Mouse (Mus musculus): ENCODE results near the gene Erp29. TPM values are rescaled to one million over a fixed set of nuclear protein-coding genes. Genes with fewer than 3 reads are reported as not detected.

Erp29 gene
- polyA plus RNA-seq, 1 experiment from 2014 or later = 147 TPM

DNA sequence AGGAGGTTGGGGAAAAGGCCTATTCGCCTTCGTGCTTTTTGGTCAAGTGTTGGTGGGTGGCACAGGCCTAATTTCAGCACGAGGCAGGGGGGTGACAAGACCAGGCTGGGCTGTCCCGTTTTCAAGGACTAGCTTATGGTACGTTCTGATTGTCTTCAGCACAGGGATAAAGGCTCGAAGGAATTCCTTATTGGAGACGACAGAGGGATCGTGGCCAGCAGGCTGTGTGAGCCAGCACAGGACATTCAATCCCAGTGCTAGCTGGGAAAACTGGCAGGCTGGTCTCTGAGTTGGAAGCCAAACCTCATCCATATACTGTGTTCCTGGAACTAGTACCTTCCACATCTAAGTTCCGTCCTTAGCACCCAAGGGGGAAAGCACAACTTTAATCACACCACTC lies 600 bp upstream of the Erp29 start:
- peak; percentile 24 for ATAC-seq (ENCODE audit: low read depth)
- no peaks in the 10 kb centered on the region for H3K9me3 ChIP-seq (ENCODE audit: control insufficient read depth, low read length)
- peak overlapping the region; percentile 98 for H3K9ac ChIP-seq (ENCODE audit: low read length)
- peak overlapping the region; percentile 96 for H3K4me3 ChIP-seq (ENCODE audit: low read length)
- peaks cover 8% of the 10 kb centered on the region for H3K36me3 ChIP-seq (ENCODE audit: control insufficient read depth, insufficient read depth, low read length)
- no peaks in the 10 kb centered on the region for H3K27me3 ChIP-seq (ENCODE audit: control insufficient read depth, insufficient read depth, low read depth, low read length)
- peak overlapping the region; percentile 82 for H3K4me2 ChIP-seq (ENCODE audit: low read depth, low read length)
- 6% methylated on average over 9 of the region's 9 CpGs for WGBS
- peaks cover 23% of the 10 kb centered on the region for H3K4me1 ChIP-seq (replicated peaks; ENCODE audit: control insufficient read depth, insufficient read depth, low read length)
- peak overlapping the region; percentile 98 for H3K27ac ChIP-seq (ENCODE audit: low read length)

GRCm38 (mm10) chr5:121451644-121452025 lies 671 bp downstream of the Erp29 start, which contains the start of gene Tmem116:
Gene Tmem116 (plus strand): TSS chr5:121451893.
- under 1% methylated on average over 17 of the region's 17 CpGs for WGBS
- peak within 1 kb of the TSS; percentile 98 for H3K27ac ChIP-seq (ENCODE audit: low read length)
- peaks cover 23% of the 10 kb centered on the region for H3K4me1 ChIP-seq (replicated peaks; ENCODE audit: control insufficient read depth, insufficient read depth, low read length)
- peak within 1 kb of the TSS; percentile 98 for H3K9ac ChIP-seq (ENCODE audit: low read length)
- ATAC-seq (ENCODE audit: low read depth) = peak; percentile 20; the same call in 1 of the 2 replicates
- H3K4me2 ChIP-seq (ENCODE audit: low read depth, low read length) = peak within 1 kb of the TSS; percentile 92
- peak within 1 kb of the TSS; percentile 96 for H3K4me3 ChIP-seq (ENCODE audit: low read length)
- H3K9me3 ChIP-seq (ENCODE audit: control insufficient read depth, low read length) = no peaks in the 10 kb centered on the region
- no peaks in the 10 kb centered on the region for H3K27me3 ChIP-seq (ENCODE audit: control insufficient read depth, insufficient read depth, low read depth, low read length)
- peaks cover 11% of the 10 kb centered on the region for H3K36me3 ChIP-seq (ENCODE audit: control insufficient read depth, insufficient read depth, low read length)

DNA sequence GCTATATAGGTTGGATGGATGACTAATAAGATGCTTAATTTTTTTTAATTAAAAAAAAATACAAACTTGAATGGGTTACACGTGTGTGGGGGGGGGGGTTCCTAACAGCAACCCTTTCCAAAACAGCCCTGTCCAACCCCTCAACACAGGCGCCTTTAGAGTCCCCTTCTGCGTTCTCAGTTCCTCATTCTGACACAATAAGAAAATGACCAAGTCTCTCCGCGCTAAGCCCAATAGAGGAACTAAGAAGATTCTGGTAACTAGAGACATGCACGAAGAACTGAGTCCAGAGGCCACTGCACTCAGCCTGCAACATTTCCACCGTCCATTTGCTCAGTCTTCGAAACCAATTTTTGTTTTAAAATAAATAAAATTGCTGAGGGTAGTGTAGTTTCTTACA lies 1.1 kb downstream of the Erp29 start:
- ATAC-seq (ENCODE audit: low read depth) = no peak
- peak overlapping the region; percentile 91 for H3K9ac ChIP-seq (ENCODE audit: low read length)
- peak overlapping the region; percentile 92 for H3K4me2 ChIP-seq (ENCODE audit: low read depth, low read length)
- peaks cover 13% of the 10 kb centered on the region for H3K36me3 ChIP-seq (ENCODE audit: control insufficient read depth, insufficient read depth, low read length)
- H3K4me3 ChIP-seq (ENCODE audit: low read length) = peak overlapping the region; percentile 96
- 13% methylated on average over 8 of the region's 8 CpGs for WGBS
- H3K9me3 ChIP-seq (ENCODE audit: control insufficient read depth, low read length) = no peaks in the 10 kb centered on the region
- H3K4me1 ChIP-seq (replicated peaks; ENCODE audit: control insufficient read depth, insufficient read depth, low read length) = peaks cover 23% of the 10 kb centered on the region
- peak overlapping the region; percentile 90; the same call in 1 of the 2 replicates for H3K27ac ChIP-seq (ENCODE audit: low read length)
- no peaks in the 10 kb centered on the region for H3K27me3 ChIP-seq (ENCODE audit: control insufficient read depth, insufficient read depth, low read depth, low read length)

DNA sequence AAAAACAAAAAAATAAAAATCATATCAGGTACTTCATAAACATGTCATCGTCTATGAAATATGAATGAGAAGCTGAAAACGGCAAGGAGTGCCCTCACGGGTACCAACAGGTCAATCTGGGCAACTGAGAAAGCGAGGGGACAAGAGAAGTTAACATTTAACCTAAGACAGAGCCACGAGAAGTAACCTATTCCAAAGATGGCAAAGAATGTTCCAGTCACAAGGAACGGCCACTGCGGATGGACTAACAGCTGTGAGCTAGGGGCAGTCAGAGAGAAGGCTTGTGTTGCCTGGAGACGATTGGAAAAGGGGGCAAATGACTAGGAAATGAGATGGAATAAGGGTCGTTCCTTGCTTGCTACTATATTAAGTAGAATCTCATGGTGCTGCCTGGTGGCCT lies 1.8 kb downstream of the Erp29 start:
- H3K4me1 ChIP-seq (replicated peaks; ENCODE audit: control insufficient read depth, insufficient read depth, low read length) = peaks cover 22% of the 10 kb centered on the region
- no peak overlapping the region for H3K9ac ChIP-seq (ENCODE audit: low read length)
- H3K27ac ChIP-seq (ENCODE audit: low read length) = no peak overlapping the region
- H3K27me3 ChIP-seq (ENCODE audit: control insufficient read depth, insufficient read depth, low read depth, low read length) = no peaks in the 10 kb centered on the region
- H3K36me3 ChIP-seq (ENCODE audit: control insufficient read depth, insufficient read depth, low read length) = peaks cover 13% of the 10 kb centered on the region
- 68% methylated on average over 9 of the region's 9 CpGs for WGBS
- no peak overlapping the region for H3K4me3 ChIP-seq (ENCODE audit: low read length)
- no peak for ATAC-seq (ENCODE audit: low read depth)
- no peak overlapping the region for H3K4me2 ChIP-seq (ENCODE audit: low read depth, low read length)
- no peaks in the 10 kb centered on the region for H3K9me3 ChIP-seq (ENCODE audit: control insufficient read depth, low read length)

- Histone ChIP-seq H3K27ac (ENCODE audit: low read length) (no peak overlapping the region), H3K4me3 (ENCODE audit: low read length) (no peak overlapping the region), H3K9ac (ENCODE audit: low read length) (no peak overlapping the region), H3K4me1 (replicated peaks; ENCODE audit: control insufficient read depth, insufficient read depth, low read length) (peaks cover 21% of the 10 kb centered on the region), H3K36me3 (ENCODE audit: control insufficient read depth, insufficient read depth, low read length) (peaks cover 17% of the 10 kb centered on the region), H3K4me2 (ENCODE audit: low read depth, low read length) (no peak overlapping the region), H3K9me3 (ENCODE audit: control insufficient read depth, low read length) (no peaks in the 10 kb centered on the region), H3K27me3 (ENCODE audit: control insufficient read depth, insufficient read depth, low read depth, low read length) (no peaks in the 10 kb centered on the region)
- no peak for ATAC-seq (ENCODE audit: low read depth)
- WGBS = 63% methylated on average over 6 of the region's 6 CpGs
These were observed 2.3 kb downstream of the Erp29 start for GRCm38 (mm10) chr5:121449976-121450375.

- Histone ChIP-seq H3K27ac (ENCODE audit: low read length) (no peak overlapping the region), H3K9ac (ENCODE audit: low read length) (no peak overlapping the region), H3K4me1 (replicated peaks; ENCODE audit: control insufficient read depth, insufficient read depth, low read length) (peaks cover 11% of the 10 kb centered on the region), H3K9me3 (ENCODE audit: control insufficient read depth, low read length) (no peaks in the 10 kb centered on the region), H3K36me3 (ENCODE audit: control insufficient read depth, insufficient read depth, low read length) (peaks cover 32% of the 10 kb centered on the region), H3K27me3 (ENCODE audit: control insufficient read depth, insufficient read depth, low read depth, low read length) (no peaks in the 10 kb centered on the region), H3K4me2 (ENCODE audit: low read depth, low read length) (no peak overlapping the region), H3K4me3 (ENCODE audit: low read length) (no peak overlapping the region)
- ATAC-seq (ENCODE audit: low read depth) = no peak
- WGBS = 88% methylated on average over 3 of the region's 3 CpGs
These were observed 3.9 kb downstream of the Erp29 start for GRCm38 (mm10) chr5:121448450-121448849.

- Histone ChIP-seq H3K4me1 (replicated peaks; ENCODE audit: control insufficient read depth, insufficient read depth, low read length) (no peaks in the 10 kb centered on the region), H3K4me3 (ENCODE audit: low read length) (no peak overlapping the region), H3K27ac (ENCODE audit: low read length) (no peak overlapping the region), H3K36me3 (ENCODE audit: control insufficient read depth, insufficient read depth, low read length) (peaks cover 33% of the 10 kb centered on the region), H3K4me2 (ENCODE audit: low read depth, low read length) (no peak overlapping the region), H3K27me3 (ENCODE audit: control insufficient read depth, insufficient read depth, low read depth, low read length) (no peaks in the 10 kb centered on the region), H3K9me3 (ENCODE audit: control insufficient read depth, low read length) (no peaks in the 10 kb centered on the region), H3K9ac (ENCODE audit: low read length) (no peak overlapping the region)
- 84% methylated on average over 5 of the region's 5 CpGs for WGBS
- no peak for ATAC-seq (ENCODE audit: low read depth)
These were observed 7.4 kb downstream of the Erp29 start for GRCm38 (mm10) chr5:121444870-121445269.

DNA sequence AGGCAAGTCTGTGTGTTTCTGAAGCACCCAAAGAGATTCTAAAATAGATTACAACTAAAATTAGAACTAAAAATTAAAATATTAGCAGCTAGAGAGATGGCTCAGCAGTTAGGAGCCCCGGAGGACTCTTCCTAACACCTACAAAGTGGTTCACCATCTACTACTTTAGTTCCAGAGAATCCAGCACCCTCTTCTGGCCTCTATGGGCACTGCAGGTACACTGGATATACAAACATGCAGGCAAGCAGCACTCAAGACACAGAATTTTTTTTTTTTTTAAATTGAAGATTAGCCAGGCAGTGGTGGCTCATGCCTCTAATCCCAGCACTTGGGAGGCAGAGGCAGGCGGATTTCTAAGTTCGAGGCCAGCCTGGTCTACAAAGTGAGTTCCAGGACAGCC lies 8.8 kb downstream of the Erp29 start:
- Histone ChIP-seq H3K4me1 (replicated peaks; ENCODE audit: control insufficient read depth, insufficient read depth, low read length) (no peaks in the 10 kb centered on the region), H3K27me3 (ENCODE audit: control insufficient read depth, insufficient read depth, low read depth, low read length) (no peaks in the 10 kb centered on the region), H3K9ac (ENCODE audit: low read length) (no peak overlapping the region), H3K9me3 (ENCODE audit: control insufficient read depth, low read length) (no peaks in the 10 kb centered on the region), H3K36me3 (ENCODE audit: control insufficient read depth, insufficient read depth, low read length) (peaks cover 36% of the 10 kb centered on the region), H3K4me3 (ENCODE audit: low read length) (no peak overlapping the region), H3K27ac (ENCODE audit: low read length) (no peak overlapping the region), H3K4me2 (ENCODE audit: low read depth, low read length) (no peak overlapping the region)
- no peak for ATAC-seq (ENCODE audit: low read depth)
- 91% methylated on average over 3 of the region's 3 CpGs for WGBS

DNA sequence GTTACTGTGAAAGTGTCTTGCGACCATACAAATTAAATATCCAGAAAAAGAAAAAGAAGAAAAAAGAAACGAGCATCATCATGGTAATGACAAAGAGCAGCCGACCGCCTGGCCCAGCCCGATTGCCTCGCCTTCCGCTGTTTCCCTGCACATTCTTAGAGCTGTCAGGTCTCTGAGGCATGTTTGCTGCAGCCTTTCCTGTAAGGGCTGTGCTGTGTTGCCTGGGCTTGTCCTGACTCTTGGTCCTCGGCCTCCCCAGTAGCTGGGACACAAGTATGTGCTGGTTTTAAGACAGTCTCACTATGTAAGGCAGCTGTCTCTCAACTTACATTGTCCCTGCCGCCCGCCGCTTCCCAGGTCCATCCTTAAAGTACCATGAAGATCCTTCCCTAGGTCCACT lies 13.6 kb downstream of the Erp29 start:
- 95% methylated on average over 11 of the region's 11 CpGs for WGBS
- no peak for ATAC-seq (ENCODE audit: low read depth)
- no peak overlapping the region for H3K27ac ChIP-seq (ENCODE audit: low read length)
- no peak overlapping the region for H3K4me3 ChIP-seq (ENCODE audit: low read length)
- no peaks in the 10 kb centered on the region for H3K9me3 ChIP-seq (ENCODE audit: control insufficient read depth, low read length)
- no peaks in the 10 kb centered on the region for H3K27me3 ChIP-seq (ENCODE audit: control insufficient read depth, insufficient read depth, low read depth, low read length)
- H3K9ac ChIP-seq (ENCODE audit: low read length) = no peak overlapping the region
- no peaks in the 10 kb centered on the region for H3K4me1 ChIP-seq (replicated peaks; ENCODE audit: control insufficient read depth, insufficient read depth, low read length)
- H3K36me3 ChIP-seq (ENCODE audit: control insufficient read depth, insufficient read depth, low read length) = peaks cover 45% of the 10 kb centered on the region
- no peak overlapping the region for H3K4me2 ChIP-seq (ENCODE audit: low read depth, low read length)

DNA sequence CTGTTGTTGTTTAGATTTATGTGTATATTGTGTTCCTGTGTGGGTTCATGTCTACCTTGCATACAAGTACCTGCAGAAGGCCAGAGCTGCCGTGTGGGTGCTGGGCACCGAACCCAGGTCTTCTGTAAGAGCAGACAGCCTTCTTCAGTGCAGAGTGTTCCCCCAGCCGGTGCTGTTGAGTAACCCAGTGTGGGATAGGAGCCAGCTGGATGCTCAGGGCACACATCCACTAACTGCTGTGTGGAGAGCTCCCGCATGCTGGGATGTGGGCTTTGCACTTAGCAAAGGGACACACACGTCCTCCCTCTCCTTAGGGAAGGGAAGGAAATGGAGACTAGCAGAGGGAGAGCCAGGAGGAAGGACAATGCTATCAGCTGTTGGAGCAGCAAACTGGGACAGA lies 14.2 kb downstream of the Erp29 start:
- 83% methylated on average over 5 of the region's 5 CpGs for WGBS
- Histone ChIP-seq H3K4me3 (ENCODE audit: low read length) (no peak overlapping the region), H3K27ac (ENCODE audit: low read length) (no peak overlapping the region), H3K4me2 (ENCODE audit: low read depth, low read length) (no peak overlapping the region), H3K36me3 (ENCODE audit: control insufficient read depth, insufficient read depth, low read length) (peaks cover 46% of the 10 kb centered on the region), H3K9ac (ENCODE audit: low read length) (no peak overlapping the region), H3K27me3 (ENCODE audit: control insufficient read depth, insufficient read depth, low read depth, low read length) (no peaks in the 10 kb centered on the region), H3K4me1 (replicated peaks; ENCODE audit: control insufficient read depth, insufficient read depth, low read length) (no peaks in the 10 kb centered on the region), H3K9me3 (ENCODE audit: control insufficient read depth, low read length) (no peaks in the 10 kb centered on the region)
- peak; percentile 43; the same call in 1 of the 2 replicates for ATAC-seq (ENCODE audit: low read depth)
